Mouse (Mus musculus) frontal cortex, adult (tissue): Measurements from ENCODE around the gene Rasal1.

Source experiments
- ATAC-seq: cut with Nextera tagmentation; 2 replicates; pipeline ENCODE4 v1.9.2; 2017; ENCODE audit warnings: mild to moderate bottlenecking, moderate library complexity, mixed read lengths; ENCODE audit not compliant: low TSS enrichment

Rasal1 gene

GRCm38 (mm10) chr5:120693931-120694694 lies 45.5 kb downstream of the Rasal1 start:
- no peak for ATAC-seq

GRCm38 (mm10) chr5:120694695-120695074 lies 46.1 kb downstream of the Rasal1 start:
- no peak for ATAC-seq

- ATAC-seq = no peak
Measured at GRCm38 (mm10) chr5:120696057-120696743, 47.6 kb downstream of the Rasal1 start.

GRCm38 (mm10) chr5:120696865-120697264 lies 48.3 kb downstream of the Rasal1 start:
- no peak for ATAC-seq

- no peak for ATAC-seq
Measured at GRCm38 (mm10) chr5:120698181-120698580, 49.6 kb downstream of the Rasal1 start.

GRCm38 (mm10) chr5:120698801-120699391 lies 50.3 kb downstream of the Rasal1 start:
- ATAC-seq = peak; percentile 43

- no peak for ATAC-seq
Measured at GRCm38 (mm10) chr5:120700996-120701790, 52.6 kb downstream of the Rasal1 start.

GRCm38 (mm10) chr5:120702421-120702820 lies 53.8 kb downstream of the Rasal1 start:
- no peak for ATAC-seq

- ATAC-seq = no peak
Measured at GRCm38 (mm10) chr5:120702969-120703368, 54.4 kb downstream of the Rasal1 start.

GRCm38 (mm10) chr5:120703660-120704059 lies 55.0 kb downstream of the Rasal1 start:
- no peak for ATAC-seq

- no peak for ATAC-seq
Measured at GRCm38 (mm10) chr5:120704421-120704820, 55.8 kb downstream of the Rasal1 start.

GRCm38 (mm10) chr5:120706541-120706940 lies 57.9 kb downstream of the Rasal1 start:
- ATAC-seq = no peak

GRCm38 (mm10) chr5:120706976-120707375 lies 58.4 kb downstream of the Rasal1 start:
- ATAC-seq = no peak

GRCm38 (mm10) chr5:120710161-120710825 lies 61.7 kb downstream of the Rasal1 start:
- 0 out of 2 replicates have a peak, but pooled peaks have one; percentile 25 for ATAC-seq

- ATAC-seq = peak; percentile 7; the same call in 1 of the 2 replicates
Measured at GRCm38 (mm10) chr5:120710826-120711248, 62.2 kb downstream of the Rasal1 start.

- ATAC-seq = peak; percentile 72
Measured at GRCm38 (mm10) chr5:120711416-120711815, 62.8 kb downstream of the Rasal1 start.

- ATAC-seq = no peak
Measured at GRCm38 (mm10) chr5:120711827-120712226, 63.2 kb downstream of the Rasal1 start, which contains the start of gene Dtx1. Gene Dtx1, minus strand, starts transcription at chr5:120711927.

GRCm38 (mm10) chr5:120712721-120713120 lies 64.1 kb downstream of the Rasal1 start:
- no peak for ATAC-seq

GRCm38 (mm10) chr5:120714314-120714713 lies 65.7 kb downstream of the Rasal1 start:
- ATAC-seq = peak; percentile 48; the same call in 1 of the 2 replicates

GRCm38 (mm10) chr5:120717136-120717535 lies 68.5 kb downstream of the Rasal1 start:
- ATAC-seq = no peak
